Mouse (Mus musculus) spleen, adult 2 months (tissue): ENCODE data around the gene Rbp3.

Experiments
- CTCF ChIP-seq: fragments of 200-500 bp; IDR thresholded peaks from 2 replicates; pipeline ENCODE4 v1.5.1; 2011; ENCODE audit warnings: mild to moderate bottlenecking, inconsistent platforms; ENCODE audit not compliant: insufficient read depth, insufficient read length, insufficient replicate concordance; ENCODE audit errors: extremely low read depth
- POLR2A ChIP-seq: fragments of 200-500 bp; IDR thresholded peaks from 2 replicates; pipeline ENCODE4 v1.6.1; 2011; ENCODE audit warnings: low read depth, low read length, inconsistent platforms

GRCm38 (mm10) chr14:33923168-33924070 is 30.4 kb upstream of the Rbp3 start, which contains the start of gene Gdf10:
- TF ChIP-seq CTCF (no peak), POLR2A (no peak)
